Mouse (Mus musculus): ENCODE data around the gene Nkx2-4. TPM values are rescaled to one million over a fixed set of nuclear protein-coding genes. Genes with fewer than 3 reads are reported as not detected.

The Nkx2-4 gene
- polyA plus RNA-seq (2021; fragmentation: Nextera tagmentation) = not detected in 2 replicates
- long read RNA-seq, experiment 1 = 0 reads
- long read RNA-seq, experiment 2 = 0 reads

GRCm38 (mm10) chr2:147085072-147085870 is at the start of gene Nkx2-4:
Gene Nkx2-4 (minus strand): TSS chr2:147085445.

Other genes with a start within 250 kb of the Nkx2-4 start
- 21.3 and 27.8 TPM in 2 replicates for gene Kiz, start 229.6 kb downstream of the Nkx2-4 start, polyA plus RNA-seq (2021; fragmentation: Nextera tagmentation)
- 26.9 and 31.5 TPM in 2 replicates for gene Xrn2, start 72.4 kb downstream of the Nkx2-4 start, polyA plus RNA-seq (2021; fragmentation: Nextera tagmentation)
- 2.8 and 3.5 TPM in 2 replicates for gene Nkx2-2, start 108.8 kb upstream of the Nkx2-4 start, polyA plus RNA-seq (2021; fragmentation: Nextera tagmentation)

All from left cerebral cortex, adult 6 months (tissue).